Mouse (Mus musculus): Measurements from ENCODE around the gene Wdr66.
"Not testable (repeated sequence)": the region's sequence is repeated elsewhere in the genome, so short reads cannot be mapped to it uniquely, and the experiment has no call there.

The Wdr66 gene

DNA sequence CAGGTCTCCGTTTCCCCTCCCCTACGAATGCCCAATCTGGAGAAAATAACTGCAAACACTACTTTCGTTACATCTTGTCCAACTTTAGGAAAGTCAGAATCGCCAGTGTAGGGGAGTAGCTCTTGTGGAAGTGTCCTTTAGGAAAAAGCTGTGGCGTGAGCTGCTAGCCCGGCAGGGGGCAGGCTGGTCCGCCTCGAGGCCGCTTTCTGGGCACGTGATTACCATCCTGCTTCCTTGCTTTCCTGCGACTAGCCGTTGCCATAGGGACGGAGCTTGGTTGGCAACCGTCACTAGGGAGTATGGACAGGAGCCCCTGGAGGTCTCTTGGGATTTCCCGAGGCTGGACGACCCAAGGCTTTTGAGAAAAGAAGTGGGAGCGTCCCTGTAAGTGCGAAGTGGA, at the start of gene Wdr66:
Gene Wdr66 (plus strand): TSS at position 269 of the 400 bp plus-strand sequence.
- DNase-seq (ENCODE audit: low spot score in 2 of 2) = peak; percentile 28 to 72

DNA sequence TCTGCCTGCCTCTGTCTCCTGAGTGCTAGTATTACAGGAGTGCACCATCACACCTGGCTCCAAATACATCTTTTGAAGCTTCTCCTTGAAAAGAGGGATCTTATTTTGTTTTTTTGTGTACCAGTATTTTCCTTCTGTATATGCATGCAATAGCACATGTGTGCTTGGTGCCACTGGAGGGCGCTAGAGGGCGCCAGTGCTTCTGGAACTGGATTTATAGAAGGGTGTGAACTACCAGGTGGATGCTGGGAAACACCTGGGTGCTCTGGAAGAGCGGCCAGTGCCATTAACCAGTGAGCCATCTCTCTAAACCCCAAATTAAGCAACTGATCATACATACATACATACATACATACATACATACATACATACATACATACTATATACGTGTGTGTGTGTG, 49.1 kb upstream of the Wdr66 start:
- not testable (repeated sequence) for DNase-seq (ENCODE audit: low spot score in 2 of 2)

DNA sequence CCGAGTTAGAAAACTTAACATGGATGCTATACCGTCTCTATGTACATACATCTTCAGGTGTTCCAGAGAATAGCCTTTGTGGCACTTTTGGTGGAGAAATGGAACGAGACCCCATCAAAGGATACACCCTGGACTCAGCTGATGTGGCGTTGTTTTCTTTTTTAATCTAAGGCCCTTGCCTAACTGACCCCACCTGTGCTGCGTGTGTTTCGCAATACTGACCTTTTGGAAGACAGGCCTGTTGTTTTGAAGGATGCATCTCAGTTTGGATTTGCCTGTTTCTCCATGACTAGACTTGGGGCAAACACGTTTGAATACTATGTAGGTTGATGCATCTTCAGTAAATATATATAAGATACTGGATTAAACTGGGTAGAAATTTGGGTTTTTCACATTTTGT, 48.3 kb upstream of the Wdr66 start:
- not testable (repeated sequence) for DNase-seq (ENCODE audit: low spot score in 2 of 2)

DNA sequence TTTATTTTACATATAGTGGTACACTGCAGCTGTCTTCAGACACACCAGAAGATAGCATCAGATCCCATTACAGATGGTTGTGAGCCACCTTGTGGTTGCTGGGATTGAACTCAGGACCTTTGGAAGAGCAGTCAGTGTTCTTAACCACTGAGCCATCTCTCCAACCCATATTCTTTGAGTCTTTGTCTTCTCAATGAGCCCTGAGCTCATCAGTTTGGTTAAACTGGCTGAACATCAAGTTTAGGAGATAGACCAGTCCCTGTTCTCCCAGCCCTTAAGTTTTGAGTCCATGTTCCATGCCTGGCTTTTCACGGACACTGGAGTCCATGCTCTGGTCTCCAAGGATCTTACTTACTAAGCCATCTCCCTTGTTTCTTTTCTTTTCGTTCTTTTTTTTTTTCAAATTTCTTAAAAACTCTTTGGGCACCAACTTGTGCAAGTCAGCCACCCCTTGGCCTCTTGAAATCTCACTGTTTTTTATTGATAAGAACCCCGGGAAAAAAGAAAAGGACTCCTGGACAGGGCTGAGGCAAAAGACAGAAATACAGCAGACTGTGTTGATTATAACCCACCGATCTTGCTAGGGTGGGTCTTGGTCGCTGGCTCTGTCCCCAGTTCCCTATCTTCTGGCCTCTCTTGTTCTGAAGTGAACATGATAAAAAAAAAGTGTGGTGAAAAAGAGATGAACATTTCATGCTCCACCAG, 29.4 kb upstream of the Wdr66 start:
- not testable (repeated sequence) for DNase-seq (ENCODE audit: low spot score in 2 of 2)

DNA sequence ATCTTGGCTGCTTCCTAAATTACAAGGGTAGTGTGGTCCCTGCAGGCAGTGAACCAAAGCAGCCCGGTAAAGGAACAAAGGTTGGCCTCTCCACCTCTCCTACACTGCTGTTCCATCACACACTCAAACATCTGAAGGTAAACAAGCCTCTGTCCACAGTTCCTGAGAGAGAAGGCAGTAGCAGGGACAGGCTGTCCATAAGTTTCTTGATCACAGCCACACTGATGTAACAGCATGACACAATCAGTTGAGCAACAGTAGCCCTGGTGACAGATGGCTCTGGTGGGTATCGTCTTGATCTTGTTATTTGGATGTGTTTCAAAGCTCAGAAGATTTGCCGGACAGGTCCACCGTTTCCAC, 28.9 kb upstream of the Wdr66 start:
- peak in 1 of 2 experiments; percentile 39 for DNase-seq (ENCODE audit: low spot score in 2 of 2)

DNA sequence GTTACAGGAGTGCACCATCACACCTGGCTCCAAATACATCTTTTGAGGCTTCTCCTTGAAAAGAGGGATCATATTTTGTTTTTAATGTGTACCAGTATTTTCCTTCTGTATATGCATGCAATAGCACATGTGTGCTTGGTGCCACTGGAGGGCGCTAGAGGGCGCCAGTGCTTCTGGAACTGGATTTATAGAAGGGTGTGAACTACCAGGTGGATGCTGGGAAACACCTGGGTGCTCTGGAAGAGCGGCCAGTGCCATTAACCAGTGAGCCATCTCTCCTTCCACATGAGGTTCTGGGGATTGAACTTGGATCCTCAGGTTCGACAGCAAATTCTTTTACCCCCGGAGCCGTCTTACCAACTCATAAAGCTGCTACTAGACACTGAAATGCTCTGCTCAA, 28.0 kb upstream of the Wdr66 start:
- DNase-seq (ENCODE audit: low spot score in 2 of 2) = not testable (repeated sequence)

DNA sequence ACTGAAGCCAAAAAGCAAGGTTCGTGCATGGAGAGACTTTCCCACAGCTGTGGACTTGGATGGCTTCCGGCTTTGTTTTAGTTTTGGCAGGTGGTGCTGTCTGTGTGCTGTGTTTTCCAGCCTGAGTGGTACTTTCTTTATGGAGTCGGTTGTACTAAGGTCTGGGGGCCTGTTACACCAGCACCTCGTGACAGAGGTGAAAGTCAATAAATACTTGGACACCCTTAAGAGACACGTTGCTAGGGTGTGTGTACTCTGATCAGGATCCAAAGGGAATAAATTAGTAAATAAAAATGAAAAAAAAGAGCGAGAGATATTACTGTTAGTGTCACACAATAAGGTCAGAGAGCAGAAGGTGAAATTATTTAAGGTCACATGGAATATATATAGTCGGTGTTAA, 25.1 kb upstream of the Wdr66 start:
- DNase-seq (ENCODE audit: low spot score in 2 of 2) = no peak

DNA sequence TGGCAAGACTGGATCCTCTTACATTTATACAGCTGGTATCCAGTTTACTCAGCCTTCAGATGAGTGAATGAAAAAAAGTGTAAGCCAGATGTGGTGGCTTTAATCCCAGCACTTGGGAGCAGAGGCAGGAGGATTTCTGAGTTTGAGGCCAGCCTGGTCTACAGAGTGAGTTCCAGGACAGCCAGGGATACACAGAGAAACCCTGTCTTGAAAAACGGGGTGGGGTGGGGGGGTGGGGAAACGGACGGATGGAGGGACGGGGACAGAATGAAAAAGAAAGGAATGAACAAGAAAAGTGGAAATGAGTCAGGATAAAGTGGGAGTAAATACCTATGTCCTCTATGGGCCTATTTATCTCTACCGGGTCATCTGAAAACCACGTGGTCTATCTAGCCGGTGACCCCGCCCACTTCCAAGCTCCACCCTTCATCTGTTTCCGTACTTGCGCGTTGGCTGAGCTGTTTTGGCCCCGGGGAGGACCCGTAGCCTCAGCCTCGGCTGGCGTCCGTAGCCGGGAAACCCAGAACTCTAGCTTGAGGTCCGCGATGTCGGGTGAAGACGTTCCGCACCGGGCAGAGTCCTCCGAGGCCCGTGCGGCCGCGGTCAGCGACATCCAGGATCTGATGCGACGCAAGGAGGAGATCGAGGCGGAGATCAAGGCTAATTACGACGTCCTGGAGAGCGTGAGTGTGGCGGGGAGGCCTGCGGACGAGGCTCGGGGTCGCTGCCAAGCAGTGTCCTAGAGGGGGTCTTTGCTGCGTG, 24.0 kb upstream of the Wdr66 start:
- peak; percentile 96 to 98 for DNase-seq (ENCODE audit: low spot score in 2 of 2)

DNA sequence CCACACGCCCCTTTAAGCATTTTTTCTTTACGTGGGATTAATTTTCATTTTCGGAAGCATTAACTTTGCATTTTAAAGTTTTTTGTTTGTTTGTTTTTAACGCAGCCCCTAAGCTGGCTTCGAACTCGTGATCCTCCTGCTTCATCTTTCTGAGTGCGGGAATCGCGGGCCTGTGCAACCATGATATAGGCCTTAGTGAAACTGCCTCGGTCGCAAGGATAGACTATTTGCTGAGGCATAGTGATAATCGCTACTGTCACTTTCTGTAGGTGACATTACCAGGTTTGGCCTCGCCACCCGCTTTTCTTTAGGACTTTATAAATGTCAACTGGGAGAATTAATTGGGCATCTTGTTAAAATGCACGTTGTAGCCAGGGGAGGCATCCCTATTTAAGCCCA, 23.4 kb upstream of the Wdr66 start:
- peak in 1 of 2 experiments; percentile 48 for DNase-seq (ENCODE audit: low spot score in 2 of 2)

DNA sequence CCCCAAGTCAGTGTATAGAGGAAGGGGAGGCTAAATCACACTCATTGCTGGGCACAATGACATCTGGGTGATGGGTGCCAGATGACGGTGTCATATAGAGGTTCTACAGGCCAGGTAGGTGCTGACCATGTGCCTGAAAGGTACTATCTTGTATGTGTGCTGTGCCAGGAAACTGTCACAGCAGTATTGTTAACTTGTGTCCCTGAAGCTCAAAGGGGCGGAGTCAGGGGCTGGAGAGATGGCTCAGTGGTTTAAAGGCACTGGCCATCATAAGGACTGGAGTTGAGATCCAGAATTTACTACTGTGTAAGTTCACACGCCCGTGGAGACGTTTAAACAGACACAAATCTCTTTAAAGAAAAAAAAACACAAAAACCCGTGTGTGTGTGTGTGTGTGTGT, 22.6 kb upstream of the Wdr66 start:
- DNase-seq (ENCODE audit: low spot score in 2 of 2) = peak in 1 of 2 experiments; percentile 45

DNA sequence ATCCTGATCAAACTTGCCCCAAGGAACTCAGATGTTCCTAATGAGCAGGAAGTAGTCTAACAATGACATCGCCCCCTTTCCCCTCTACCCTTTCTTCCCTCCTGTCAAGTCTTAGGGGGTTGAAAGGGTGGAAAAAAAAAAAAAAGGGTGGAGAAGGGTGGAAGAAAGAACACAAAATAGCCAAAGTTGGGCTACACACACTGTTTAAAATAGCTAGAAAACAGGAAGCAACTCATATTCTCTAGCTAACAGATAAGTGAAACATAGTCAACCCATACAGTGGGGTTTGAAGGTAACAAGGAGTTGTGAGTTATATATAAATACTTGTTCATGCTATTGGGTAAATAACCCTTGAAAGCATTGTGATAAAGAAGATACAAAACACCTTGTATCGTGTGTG, 19.7 kb upstream of the Wdr66 start:
- DNase-seq (ENCODE audit: low spot score in 2 of 2) = no peak

DNA sequence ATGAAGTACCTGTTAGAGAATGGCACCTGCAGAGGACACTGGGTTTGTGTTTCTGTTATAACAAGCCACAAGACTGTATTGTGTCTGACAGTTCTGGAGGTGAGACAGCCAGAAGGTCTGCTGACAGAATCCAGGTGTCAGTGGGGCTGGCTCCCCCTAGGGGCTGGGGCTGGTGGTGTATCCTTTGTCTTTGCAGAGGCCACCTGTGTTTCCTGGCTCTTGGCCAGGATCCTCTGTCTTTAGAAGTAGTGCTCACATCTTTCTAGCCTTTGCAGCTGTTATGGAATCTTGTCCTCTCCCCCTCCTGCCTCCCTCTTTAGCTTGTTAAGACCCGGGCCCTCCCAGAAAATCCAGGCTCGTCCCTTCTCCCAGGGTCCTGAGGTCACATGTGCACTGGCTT, 16.2 kb upstream of the Wdr66 start:
- DNase-seq (ENCODE audit: low spot score in 2 of 2) = peak in 1 of 2 experiments; percentile 80

DNA sequence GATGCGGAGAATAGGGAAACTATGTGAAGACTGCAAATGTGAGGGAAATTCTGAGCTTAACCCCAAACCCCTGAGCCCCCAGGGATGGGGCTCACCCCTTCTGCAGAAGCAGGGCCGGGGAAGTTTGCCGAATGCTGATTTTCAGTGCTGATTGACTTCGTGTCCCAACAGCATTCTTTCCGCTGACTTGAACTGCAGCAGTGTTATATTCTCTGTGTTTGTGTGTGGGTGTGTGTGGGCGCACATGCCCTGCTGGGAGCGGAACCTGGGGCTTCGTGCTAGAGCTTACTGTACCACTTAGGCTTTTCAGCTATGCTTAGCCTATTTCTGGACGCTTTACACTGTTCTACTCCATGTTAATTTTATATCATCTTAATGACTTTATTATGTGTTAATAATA, 15.5 kb upstream of the Wdr66 start:
- no peak for DNase-seq (ENCODE audit: low spot score in 2 of 2)

DNA sequence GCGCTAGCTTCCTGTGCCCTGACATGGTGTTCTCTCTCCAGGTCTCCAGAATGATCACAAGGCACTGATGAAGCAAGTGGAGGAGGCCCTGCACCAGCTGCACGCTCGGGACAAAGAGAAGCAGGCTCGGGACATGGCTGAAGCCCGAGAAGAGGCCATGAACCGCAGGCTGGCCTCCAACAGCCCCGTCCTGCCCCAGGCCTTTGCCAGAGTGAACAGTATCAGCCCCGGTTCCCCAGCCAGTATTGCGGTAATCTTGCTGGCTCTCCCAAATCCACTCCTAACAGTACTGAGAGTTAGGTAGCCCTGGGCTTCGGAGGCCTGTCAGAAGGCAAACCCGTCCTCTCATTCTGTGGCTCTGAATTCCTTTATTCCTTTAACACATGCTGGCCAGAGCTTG, 12.4 kb upstream of the Wdr66 start:
- no peak for DNase-seq (ENCODE audit: low spot score in 2 of 2)

DNA sequence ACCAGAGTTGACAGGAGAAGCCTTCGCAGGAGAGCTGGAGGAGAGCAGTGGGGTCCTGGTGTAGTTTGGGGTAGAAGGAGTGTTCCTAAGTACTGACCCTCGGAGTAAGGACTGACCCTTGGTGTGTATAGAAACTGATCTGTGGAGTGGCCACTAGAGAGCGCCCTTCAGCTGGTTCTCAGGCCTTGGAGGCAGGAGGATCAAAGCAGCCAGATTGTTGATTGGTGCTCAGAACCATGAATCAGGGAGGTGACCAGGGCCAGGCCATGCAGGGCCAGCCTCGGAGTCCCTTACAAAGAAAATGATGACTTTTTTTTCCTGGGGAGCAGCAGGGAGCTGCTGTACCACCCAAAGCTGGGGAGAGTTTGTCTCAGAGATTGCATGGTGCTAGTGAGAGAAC, 6.4 kb upstream of the Wdr66 start:
- peak in 1 of 2 experiments; percentile 67 for DNase-seq (ENCODE audit: low spot score in 2 of 2)

DNA sequence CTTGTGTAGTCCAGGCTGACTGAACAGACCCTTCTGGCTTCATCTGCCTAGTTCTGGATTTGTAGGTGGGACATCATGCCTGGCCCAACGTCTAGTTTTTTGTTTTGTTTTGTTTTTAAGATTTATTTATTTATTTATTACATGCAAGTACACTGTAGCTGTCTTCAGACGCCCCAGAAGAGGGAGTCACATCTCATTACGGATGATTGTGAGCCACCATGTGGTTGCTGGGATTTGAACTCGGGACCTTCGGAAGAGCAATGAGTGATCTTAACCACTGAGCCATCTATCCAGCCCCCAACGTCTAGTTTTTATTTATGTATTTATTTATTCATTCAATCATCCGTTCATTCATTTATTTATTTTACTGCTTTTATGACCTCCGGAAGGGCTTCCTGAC, 512 bp upstream of the Wdr66 start:
- DNase-seq (ENCODE audit: low spot score in 2 of 2) = no peak

DNA sequence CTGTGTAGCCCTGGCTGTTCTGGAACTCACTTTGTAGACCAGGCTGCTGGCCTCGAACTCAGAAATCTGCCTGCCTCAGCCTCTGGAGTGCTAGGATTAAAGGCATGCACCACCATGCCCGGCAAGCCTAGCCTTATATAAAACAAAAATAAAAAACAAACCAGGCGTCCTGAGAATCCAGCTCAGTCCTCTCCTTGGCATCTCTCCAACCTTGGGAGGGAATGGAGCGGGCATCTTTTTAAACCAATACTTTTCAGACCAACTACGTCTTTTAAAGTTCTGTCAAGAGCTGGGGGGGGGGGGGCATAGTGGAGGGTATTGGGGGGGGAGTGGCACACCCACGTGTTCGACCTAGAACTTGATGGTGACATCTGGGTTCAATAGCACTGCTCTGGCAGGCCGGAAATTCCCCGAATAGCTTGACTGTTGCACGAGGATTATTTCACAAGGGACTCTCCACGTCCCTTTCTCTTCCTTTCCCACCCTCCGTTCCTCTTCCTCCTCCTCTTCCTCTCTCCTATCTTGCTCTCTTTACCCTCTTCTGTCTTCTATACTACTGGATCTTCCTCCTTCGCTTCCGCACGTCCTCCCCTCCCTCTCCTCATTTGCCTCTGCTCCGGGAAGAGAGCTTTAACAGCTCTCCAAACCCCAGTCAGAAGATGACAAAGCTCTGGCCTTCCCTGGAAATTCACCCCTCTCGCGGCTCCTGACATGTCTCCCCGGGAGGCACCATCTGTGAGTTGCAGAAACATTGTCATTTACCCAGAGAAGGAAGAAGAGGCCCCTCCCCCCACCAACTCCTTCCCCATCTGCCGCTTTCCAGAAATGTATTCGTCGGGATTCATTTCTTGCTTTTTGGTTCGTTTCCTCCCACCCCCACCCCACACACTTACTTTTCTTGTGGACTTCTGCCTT, 5.2 kb downstream of the Wdr66 start:
- DNase-seq (ENCODE audit: low spot score in 2 of 2) = no peak

DNA sequence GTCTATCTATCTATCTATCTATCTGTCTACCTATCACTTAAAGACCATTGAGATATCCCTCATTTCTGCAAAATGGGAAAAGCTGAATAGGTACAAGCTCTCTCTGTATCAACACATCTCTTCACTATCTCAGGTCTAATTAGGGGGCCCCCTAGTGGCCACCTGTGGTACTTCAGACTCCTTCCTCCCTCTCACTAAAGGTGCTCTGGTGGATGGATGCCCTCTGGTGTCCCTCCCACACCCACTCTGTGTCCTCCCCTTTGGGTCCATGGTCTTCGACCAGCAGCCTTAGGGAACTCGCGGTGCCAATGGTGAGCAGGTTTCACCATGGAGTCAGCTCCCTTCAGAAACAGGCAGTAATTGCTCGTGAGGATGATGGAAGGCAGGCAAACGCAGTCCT, 7.1 kb downstream of the Wdr66 start:
- DNase-seq (ENCODE audit: low spot score in 2 of 2) = peak; percentile 80 to 85

DNA sequence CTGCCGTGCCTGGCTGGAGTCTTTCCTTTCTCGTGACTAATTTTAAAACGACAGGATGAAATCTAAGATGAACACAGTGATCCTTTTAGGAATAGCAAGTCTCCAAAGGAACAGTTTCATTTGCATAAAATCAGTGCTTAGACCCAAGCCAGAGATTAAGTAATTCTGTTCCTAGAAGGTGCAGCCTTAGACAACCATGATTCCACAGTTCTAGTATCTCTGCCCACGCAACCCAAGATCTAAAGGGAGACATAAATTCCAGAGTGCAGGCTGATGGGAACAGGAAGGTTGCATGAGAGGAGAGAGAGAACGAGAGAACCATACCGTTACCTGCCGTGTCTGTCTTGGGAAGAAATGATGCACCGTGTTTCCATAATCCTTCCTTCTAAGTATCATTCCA, 8.8 kb downstream of the Wdr66 start:
- no peak for DNase-seq (ENCODE audit: low spot score in 2 of 2)

DNA sequence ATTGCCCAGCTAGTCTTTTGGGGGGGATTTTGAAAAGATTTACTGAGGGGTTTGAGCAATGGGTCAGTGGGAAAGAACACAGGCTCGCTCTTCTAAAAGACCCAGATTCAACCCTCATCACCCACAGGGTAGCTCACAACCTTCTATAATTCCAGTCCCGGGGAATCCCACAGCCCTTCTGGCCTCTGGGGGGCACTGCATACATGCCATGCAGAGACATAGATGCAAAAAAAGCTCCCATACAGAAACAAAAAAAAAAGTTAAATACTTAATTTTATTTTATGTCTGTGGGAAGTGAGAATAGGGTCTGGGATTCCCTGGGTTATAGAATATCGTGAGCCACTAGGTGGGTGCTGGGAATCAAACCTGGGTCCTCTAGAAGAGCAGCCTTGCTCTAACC, 15.0 kb downstream of the Wdr66 start:
- DNase-seq (ENCODE audit: low spot score in 2 of 2) = no peak

DNA sequence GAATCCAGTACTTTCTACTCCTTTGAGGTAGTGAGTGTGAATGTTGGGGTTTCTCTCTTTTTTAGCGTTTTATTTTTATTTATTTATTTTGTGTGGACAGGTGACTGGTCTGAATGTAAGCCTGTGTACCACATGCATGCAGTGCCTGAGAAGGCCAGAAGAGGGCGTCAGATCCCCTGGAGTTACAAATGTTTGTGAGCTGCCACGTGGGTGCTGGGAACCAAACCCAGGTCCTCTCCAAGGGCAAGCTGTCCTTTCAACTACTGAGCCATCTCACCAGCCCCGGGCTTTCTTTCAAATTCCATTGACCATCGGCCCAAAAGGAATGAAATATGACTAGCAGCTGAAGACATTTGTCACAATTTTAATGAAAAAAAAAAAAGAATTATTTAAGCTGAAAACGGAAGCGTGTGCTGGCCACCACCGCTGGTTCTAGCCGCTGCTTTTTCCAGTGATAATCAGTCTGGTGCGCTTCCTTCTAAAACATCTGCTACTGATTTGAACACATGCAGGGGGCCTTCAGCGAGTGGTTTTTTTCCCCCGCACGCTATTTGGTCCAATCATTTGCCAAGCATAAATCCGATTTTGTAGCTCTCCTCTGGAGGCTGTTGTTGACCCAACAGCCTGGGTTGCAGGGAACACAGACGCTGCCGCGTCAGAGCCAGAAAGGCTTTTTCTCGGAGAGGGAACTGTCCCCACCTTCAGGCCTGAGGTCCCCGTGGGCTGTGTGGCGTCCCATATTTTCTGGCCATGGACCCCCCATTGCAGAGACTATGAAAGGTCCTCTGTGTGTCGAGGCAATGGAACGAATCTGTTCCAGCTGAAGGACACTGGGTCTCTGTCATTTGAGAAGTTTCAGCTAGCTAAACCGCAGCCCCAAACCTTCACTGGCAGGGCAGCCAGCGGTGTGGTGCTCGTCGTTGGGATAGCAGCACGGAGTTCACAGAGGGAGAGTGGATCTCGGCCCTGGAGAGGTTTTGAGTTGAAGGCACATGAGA, 16.9 kb downstream of the Wdr66 start:
- DNase-seq (ENCODE audit: low spot score in 2 of 2) = no peak
